Mouse (Mus musculus) activated CD4-positive, CD25-positive, alpha-beta regulatory T cell, adult 4 months (primary cell): ENCODE measurements around the gene Myom3. TPM values are rescaled to one million over a fixed set of nuclear protein-coding genes. Genes with fewer than 3 reads are reported as not detected.

Experiments
- ATAC-seq: one replicate; pipeline ENCODE4 v1.8.0; 2017
- polyA plus RNA-seq, 2 experiments: library from polyadenylated mRNA; unstranded; fragments of 100-300 nt; shearing (Covaris generic); gene quantifications; one replicate each; pipeline ENCODE4 v1.2.1; 2017

Myom3 gene
- not detected for polyA plus RNA-seq

GRCm38 (mm10) chr4:135759356-135759976, at the start of gene Myom3:
Gene Myom3, plus strand, starts transcription at chr4:135759715.
- ATAC-seq = no peak

GRCm38 (mm10) chr4:135710392-135710791, 49.1 kb upstream of the Myom3 start:
- no peak for ATAC-seq

GRCm38 (mm10) chr4:135714776-135715175, 44.7 kb upstream of the Myom3 start:
- no peak for ATAC-seq

- ATAC-seq = peak; percentile 43
These were observed 43.1 kb upstream of the Myom3 start for GRCm38 (mm10) chr4:135716438-135716837.

GRCm38 (mm10) chr4:135722540-135723290, 36.8 kb upstream of the Myom3 start:
- ATAC-seq = no peak

- no peak for ATAC-seq
These were observed 33.1 kb upstream of the Myom3 start for GRCm38 (mm10) chr4:135726416-135726815.

GRCm38 (mm10) chr4:135727817-135728216, 31.7 kb upstream of the Myom3 start, which contains the start of gene Il22ra1:
Gene Il22ra1, plus strand, starts transcription at chr4:135728172.
- no peak for ATAC-seq

GRCm38 (mm10) chr4:135730204-135730603, 29.3 kb upstream of the Myom3 start:
- no peak for ATAC-seq

GRCm38 (mm10) chr4:135730951-135731350, 28.6 kb upstream of the Myom3 start:
- no peak for ATAC-seq

- ATAC-seq = no peak
These were observed 25.6 kb upstream of the Myom3 start for GRCm38 (mm10) chr4:135733901-135734300.

- ATAC-seq = no peak
These were observed 22.6 kb upstream of the Myom3 start for GRCm38 (mm10) chr4:135736903-135737302.

- no peak for ATAC-seq
These were observed 21.3 kb upstream of the Myom3 start for GRCm38 (mm10) chr4:135738237-135738636.

- ATAC-seq = no peak
These were observed 20.4 kb upstream of the Myom3 start for GRCm38 (mm10) chr4:135739148-135739547.

- no peak for ATAC-seq
These were observed 19.8 kb upstream of the Myom3 start for GRCm38 (mm10) chr4:135739672-135740071.

GRCm38 (mm10) chr4:135743520-135743919, 16.0 kb upstream of the Myom3 start:
- ATAC-seq = no peak

- no peak for ATAC-seq
These were observed 14.6 kb upstream of the Myom3 start for GRCm38 (mm10) chr4:135744726-135745448.

GRCm38 (mm10) chr4:135745613-135746012, 13.9 kb upstream of the Myom3 start:
- no peak for ATAC-seq

GRCm38 (mm10) chr4:135750896-135751295, 8.6 kb upstream of the Myom3 start:
- ATAC-seq = no peak

GRCm38 (mm10) chr4:135752106-135752778, 7.3 kb upstream of the Myom3 start:
- no peak for ATAC-seq

GRCm38 (mm10) chr4:135752779-135753164, 6.7 kb upstream of the Myom3 start:
- ATAC-seq = no peak

- no peak for ATAC-seq
These were observed 1.2 kb upstream of the Myom3 start for GRCm38 (mm10) chr4:135758331-135758730.

- no peak for ATAC-seq
These were observed 690 bp upstream of the Myom3 start for GRCm38 (mm10) chr4:135758825-135759224.

- no peak for ATAC-seq
These were observed 1.5 kb downstream of the Myom3 start for GRCm38 (mm10) chr4:135761048-135761447.
